Mouse (Mus musculus): ENCODE data around the gene Zfp329. TPM values are rescaled to one million over a fixed set of nuclear protein-coding genes. Genes with fewer than 3 reads are reported as not detected.
A peak's percentile ranks its signal among the peaks of the same experiment; 100 is the strongest.

Gene Zfp329
- polyA plus RNA-seq, 1 experiment = 1.0 TPM

DNA sequence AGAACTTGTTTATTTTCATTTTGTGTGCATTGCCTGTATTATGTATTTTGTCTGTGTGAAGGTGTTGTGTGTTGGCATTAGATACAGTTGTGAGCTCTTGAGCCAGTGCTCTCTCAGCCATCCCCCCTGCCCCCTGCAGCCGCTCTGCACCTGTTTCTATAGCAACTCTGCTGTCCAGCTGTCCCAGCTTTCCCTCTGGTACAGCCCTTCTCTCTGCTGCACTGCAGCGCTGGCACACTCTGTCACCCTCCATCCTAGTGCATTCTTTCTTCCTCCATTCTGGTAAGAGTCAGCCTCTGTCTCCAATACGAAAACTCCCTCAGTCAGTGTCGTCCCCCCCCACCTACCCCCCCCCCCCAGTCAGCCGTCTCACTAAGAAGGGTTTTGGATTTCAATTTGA is 30.6 kb downstream of the Zfp329 start:
- H3K27me3 ChIP-seq (ENCODE audit: control insufficient read depth, insufficient read depth, insufficient read length) = no peaks in the 10 kb centered on the region
- no peak overlapping the region for H3K4me3 ChIP-seq
- TF ChIP-seq CEBPB (IDR thresholded peaks at IDR 0.05; ENCODE audit: insufficient read depth, poor library complexity, severe bottlenecking) (no peak), MAX (IDR thresholded peaks at IDR 0.05; ENCODE audit: low read depth) (no peak), USF1 (IDR thresholded peaks at IDR 0.05; ENCODE audit: low read depth) (no peak), POLR2A (IDR thresholded peaks at IDR 0.05; ENCODE audit: insufficient read length, low read depth) (no peak), POLR2AphosphoS2 (IDR thresholded peaks at IDR 0.05; ENCODE audit: insufficient read length, low read depth) (no peak), MYOG (IDR thresholded peaks at IDR 0.05; ENCODE audit: control insufficient read depth in 1 of 3, insufficient read depth in 1 of 3, insufficient read length in 2 of 3, low read depth in 2 of 3) (peak in 1 of 3 experiments; percentile 36), MYOD1 (IDR thresholded peaks at IDR 0.05; ENCODE audit: control insufficient read depth in 1 of 3, insufficient read length in 2 of 3, low read depth in 2 of 3) (peak in 1 of 3 experiments; percentile 26)
- no peak overlapping the region for H3K4me2 ChIP-seq (ENCODE audit: low read depth)
- no peaks in the 10 kb centered on the region for H3K36me3 ChIP-seq (ENCODE audit: control insufficient read depth, insufficient read depth)
- no peaks in the 10 kb centered on the region for H3K79me2 ChIP-seq (ENCODE audit: control insufficient read depth, insufficient read depth)
- no peak overlapping the region for H3ac ChIP-seq (ENCODE audit: control insufficient read depth, insufficient read length)

DNA sequence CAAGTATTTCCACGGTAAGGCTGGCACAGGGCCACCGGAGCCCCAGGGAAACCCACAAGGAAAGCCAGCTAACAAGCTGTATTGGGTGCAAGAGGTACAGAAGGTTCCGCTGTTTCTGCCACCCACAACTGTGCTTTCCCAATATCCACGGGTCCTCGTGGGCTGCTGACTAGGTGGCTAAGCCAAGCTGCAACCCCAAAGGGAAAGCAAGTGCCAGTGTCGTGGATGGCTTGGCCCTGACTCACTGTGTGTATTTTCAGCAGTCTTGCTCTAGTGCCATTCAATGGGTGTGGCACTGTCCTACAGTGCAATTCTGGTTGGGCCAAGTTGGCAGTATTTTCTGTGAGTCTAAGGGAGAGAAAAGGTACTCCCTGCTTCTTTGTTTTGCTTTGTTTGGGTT is 31.3 kb downstream of the Zfp329 start:
- H3K4me3 ChIP-seq = no peak overlapping the region
- H3ac ChIP-seq (ENCODE audit: control insufficient read depth, insufficient read length) = no peak overlapping the region
- no peaks in the 10 kb centered on the region for H3K79me2 ChIP-seq (ENCODE audit: control insufficient read depth, insufficient read depth)
- H3K27me3 ChIP-seq (ENCODE audit: control insufficient read depth, insufficient read depth, insufficient read length) = no peaks in the 10 kb centered on the region
- H3K4me2 ChIP-seq (ENCODE audit: low read depth) = peak overlapping the region; percentile 56
- TF ChIP-seq MYOG (IDR thresholded peaks at IDR 0.05; ENCODE audit: control insufficient read depth in 1 of 3, insufficient read depth in 1 of 3, insufficient read length in 2 of 3, low read depth in 2 of 3) (peak in 1 of 3 experiments; percentile 19), CEBPB (IDR thresholded peaks at IDR 0.05; ENCODE audit: insufficient read depth, poor library complexity, severe bottlenecking) (no peak)
- H3K36me3 ChIP-seq (ENCODE audit: control insufficient read depth, insufficient read depth) = no peaks in the 10 kb centered on the region

DNA sequence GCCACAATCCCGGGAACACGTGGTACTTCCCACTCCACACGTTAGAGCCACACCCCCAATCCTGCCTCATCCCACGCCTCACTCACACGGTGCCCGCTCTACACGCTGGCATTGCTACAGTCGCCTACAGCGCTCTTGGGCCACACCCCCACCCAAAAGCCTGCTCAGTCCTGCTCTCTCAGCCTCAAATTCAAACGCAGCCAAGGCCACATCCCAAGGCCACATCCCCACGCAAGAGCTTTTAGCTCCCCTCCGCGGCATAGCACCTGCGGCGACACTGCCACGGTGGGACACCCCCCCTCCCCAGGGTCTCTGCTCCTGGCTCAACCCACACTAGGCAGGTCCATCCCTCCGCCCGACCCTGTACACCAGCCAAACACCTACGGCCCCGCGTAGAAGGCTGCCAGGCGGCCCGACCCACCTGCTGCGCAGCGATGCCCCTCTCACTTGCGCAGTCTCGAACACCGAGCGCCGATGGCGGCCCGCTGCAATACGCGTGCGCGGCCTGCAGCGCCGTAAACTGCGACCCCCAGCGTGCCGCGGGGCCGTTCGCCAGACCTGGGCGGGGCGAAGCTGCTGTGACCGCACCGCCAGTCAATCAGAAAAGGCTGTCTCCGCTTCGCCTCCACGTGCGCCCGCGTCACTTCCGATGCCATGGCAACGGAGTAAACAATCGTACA is 38.4 kb downstream of the Zfp329 start:
- H3K4me2 ChIP-seq (ENCODE audit: low read depth) = no peak overlapping the region
- no peak overlapping the region for H3ac ChIP-seq (ENCODE audit: control insufficient read depth, insufficient read length)
- peaks cover 6% of the 10 kb centered on the region for H3K27me3 ChIP-seq (ENCODE audit: control insufficient read depth, insufficient read depth, insufficient read length)
- H3K36me3 ChIP-seq (ENCODE audit: control insufficient read depth, insufficient read depth) = no peaks in the 10 kb centered on the region
- no peaks in the 10 kb centered on the region for H3K79me2 ChIP-seq (ENCODE audit: control insufficient read depth, insufficient read depth)
- TF ChIP-seq TCF12 (IDR thresholded peaks at IDR 0.05; ENCODE audit: insufficient read depth, poor library complexity, severe bottlenecking) = no peak
- no peak for TF ChIP-seq SRF (IDR thresholded peaks at IDR 0.05; ENCODE audit: control insufficient read depth, insufficient read length, low read depth)
- TF ChIP-seq USF1 (IDR thresholded peaks at IDR 0.05; ENCODE audit: low read depth) = no peak
- no peak for TF ChIP-seq E2F4 (IDR thresholded peaks at IDR 0.05; ENCODE audit: insufficient read depth)
- TF ChIP-seq MAX (IDR thresholded peaks at IDR 0.05; ENCODE audit: low read depth) = no peak
- no peak for TF ChIP-seq MYOG (IDR thresholded peaks at IDR 0.05; ENCODE audit: control insufficient read depth in 1 of 3, insufficient read depth in 1 of 3, insufficient read length in 2 of 3, low read depth in 2 of 3)
- no peak for TF ChIP-seq POLR2A (IDR thresholded peaks at IDR 0.05; ENCODE audit: insufficient read length, low read depth)
- TF ChIP-seq MYOD1 (IDR thresholded peaks at IDR 0.05; ENCODE audit: control insufficient read depth in 1 of 3, insufficient read length in 2 of 3, low read depth in 2 of 3) = no peak
- TF ChIP-seq TCF3 (IDR thresholded peaks at IDR 0.05; ENCODE audit: insufficient read length, low read depth) = no peak
- no peak for TF ChIP-seq POLR2AphosphoS2 (IDR thresholded peaks at IDR 0.05; ENCODE audit: insufficient read length, low read depth)
- no peak for TF ChIP-seq REST (IDR thresholded peaks at IDR 0.05; ENCODE audit: insufficient read depth, insufficient read length)
- no peak for TF ChIP-seq CEBPB (IDR thresholded peaks at IDR 0.05; ENCODE audit: insufficient read depth, poor library complexity, severe bottlenecking)
- H3K4me3 ChIP-seq = no peak overlapping the region

DNA sequence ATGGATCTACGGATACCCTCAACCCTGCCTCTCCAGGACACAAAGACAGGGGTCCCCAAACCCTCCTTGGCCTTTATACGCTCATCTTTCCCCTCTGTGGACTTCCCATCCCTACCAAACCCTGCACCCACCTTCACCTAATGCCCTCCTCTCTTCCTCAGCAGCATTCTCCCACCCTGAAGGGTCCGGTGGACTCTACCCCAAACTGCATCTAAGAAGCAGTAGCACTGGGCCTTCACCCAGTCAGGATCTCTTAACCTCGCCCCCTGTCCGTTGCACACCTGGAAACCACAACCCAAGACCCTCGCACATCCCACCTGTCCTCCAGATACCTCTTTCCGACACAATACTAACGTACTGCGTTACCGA is 38.9 kb downstream of the Zfp329 start:
- Histone ChIP-seq H3K4me2 (ENCODE audit: low read depth) (no peak overlapping the region), H3K27me3 (ENCODE audit: control insufficient read depth, insufficient read depth, insufficient read length) (peaks cover 6% of the 10 kb centered on the region), H3ac (ENCODE audit: control insufficient read depth, insufficient read length) (no peak overlapping the region), H3K36me3 (ENCODE audit: control insufficient read depth, insufficient read depth) (no peaks in the 10 kb centered on the region), H3K79me2 (ENCODE audit: control insufficient read depth, insufficient read depth) (no peaks in the 10 kb centered on the region), H3K4me3 (no peak overlapping the region)
- TF ChIP-seq MYOG (IDR thresholded peaks at IDR 0.05; ENCODE audit: control insufficient read depth in 1 of 3, insufficient read depth in 1 of 3, insufficient read length in 2 of 3, low read depth in 2 of 3) (no peak), USF1 (IDR thresholded peaks at IDR 0.05; ENCODE audit: low read depth) (no peak), SRF (IDR thresholded peaks at IDR 0.05; ENCODE audit: control insufficient read depth, insufficient read length, low read depth) (no peak), TCF12 (IDR thresholded peaks at IDR 0.05; ENCODE audit: insufficient read depth, poor library complexity, severe bottlenecking) (no peak), CEBPB (IDR thresholded peaks at IDR 0.05; ENCODE audit: insufficient read depth, poor library complexity, severe bottlenecking) (no peak), POLR2A (IDR thresholded peaks at IDR 0.05; ENCODE audit: insufficient read length, low read depth) (no peak), MAX (IDR thresholded peaks at IDR 0.05; ENCODE audit: low read depth) (no peak), POLR2AphosphoS2 (IDR thresholded peaks at IDR 0.05; ENCODE audit: insufficient read length, low read depth) (no peak), MYOD1 (IDR thresholded peaks at IDR 0.05; ENCODE audit: control insufficient read depth in 1 of 3, insufficient read length in 2 of 3, low read depth in 2 of 3) (no peak), E2F4 (IDR thresholded peaks at IDR 0.05; ENCODE audit: insufficient read depth) (no peak), TCF3 (IDR thresholded peaks at IDR 0.05; ENCODE audit: insufficient read length, low read depth) (no peak), REST (IDR thresholded peaks at IDR 0.05; ENCODE audit: insufficient read depth, insufficient read length) (no peak)

DNA sequence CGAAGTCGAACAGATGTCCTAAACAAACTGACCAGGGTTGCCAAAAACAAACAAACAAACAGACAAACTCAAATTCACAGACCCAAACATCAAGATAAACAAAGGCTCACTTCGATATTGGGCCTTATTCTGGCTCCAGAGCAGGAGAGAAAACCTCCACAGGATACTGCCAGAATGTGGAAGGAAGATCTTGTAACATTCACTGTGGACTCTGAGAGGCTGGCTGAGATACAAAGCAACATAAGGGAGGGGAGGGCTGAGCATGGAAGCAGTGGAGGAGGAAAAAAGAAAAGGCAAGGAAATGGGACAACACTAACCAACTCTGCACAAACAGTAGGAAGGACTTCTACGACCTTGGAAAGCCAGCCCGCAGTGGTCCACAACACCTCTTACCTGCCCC is 39.5 kb downstream of the Zfp329 start:
- Histone ChIP-seq H3K4me2 (ENCODE audit: low read depth) (no peak overlapping the region), H3K27me3 (ENCODE audit: control insufficient read depth, insufficient read depth, insufficient read length) (peaks cover 6% of the 10 kb centered on the region), H3K36me3 (ENCODE audit: control insufficient read depth, insufficient read depth) (no peaks in the 10 kb centered on the region), H3K4me3 (no peak overlapping the region), H3ac (ENCODE audit: control insufficient read depth, insufficient read length) (no peak overlapping the region), H3K79me2 (ENCODE audit: control insufficient read depth, insufficient read depth) (no peaks in the 10 kb centered on the region)
- TF ChIP-seq TCF12 (IDR thresholded peaks at IDR 0.05; ENCODE audit: insufficient read depth, poor library complexity, severe bottlenecking) (no peak), CEBPB (IDR thresholded peaks at IDR 0.05; ENCODE audit: insufficient read depth, poor library complexity, severe bottlenecking) (no peak), MYOD1 (IDR thresholded peaks at IDR 0.05; ENCODE audit: control insufficient read depth in 1 of 3, insufficient read length in 2 of 3, low read depth in 2 of 3) (no peak), E2F4 (IDR thresholded peaks at IDR 0.05; ENCODE audit: insufficient read depth) (no peak), USF1 (IDR thresholded peaks at IDR 0.05; ENCODE audit: low read depth) (no peak), SRF (IDR thresholded peaks at IDR 0.05; ENCODE audit: control insufficient read depth, insufficient read length, low read depth) (no peak), REST (IDR thresholded peaks at IDR 0.05; ENCODE audit: insufficient read depth, insufficient read length) (no peak)
